Mouse (Mus musculus) CD4-positive helper T cell, adult 2 months (primary cell): ENCODE results near the gene Pet2.

ENCODE experiments used
- DNase-seq: peaks from one replicate; pipeline ENCODE4 v3.0.0-alpha.2; 2012; ENCODE audit warnings: low read depth, missing footprints, low spot score

Gene Pet2

DNA sequence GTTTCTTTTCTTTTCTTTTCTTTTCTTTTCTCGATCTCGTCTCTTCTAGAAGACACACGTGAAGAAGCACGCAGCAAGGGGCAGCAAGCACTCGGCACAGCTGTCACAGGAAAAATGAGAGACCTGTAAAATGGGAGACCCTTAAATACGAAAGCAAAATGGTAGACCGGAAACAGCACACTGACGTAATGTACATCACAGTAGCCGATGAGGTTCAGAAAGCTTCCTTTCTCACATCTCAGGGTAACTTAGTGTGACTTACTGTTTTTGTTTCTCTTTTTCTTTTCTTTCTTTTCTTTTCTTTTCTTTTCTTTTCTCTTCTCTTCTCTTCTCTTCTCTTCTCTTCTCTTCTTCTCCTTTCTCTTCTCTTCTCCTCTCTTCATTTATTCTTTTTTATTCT lies at the start of gene Pet2:
Gene Pet2, minus strand, starts transcription at position 101 of the 400 bp plus-strand sequence.
- DNase-seq: no peak
